17 mouse cellular contexts compared by ENCODE assay signal in the genomic region with DNA sequence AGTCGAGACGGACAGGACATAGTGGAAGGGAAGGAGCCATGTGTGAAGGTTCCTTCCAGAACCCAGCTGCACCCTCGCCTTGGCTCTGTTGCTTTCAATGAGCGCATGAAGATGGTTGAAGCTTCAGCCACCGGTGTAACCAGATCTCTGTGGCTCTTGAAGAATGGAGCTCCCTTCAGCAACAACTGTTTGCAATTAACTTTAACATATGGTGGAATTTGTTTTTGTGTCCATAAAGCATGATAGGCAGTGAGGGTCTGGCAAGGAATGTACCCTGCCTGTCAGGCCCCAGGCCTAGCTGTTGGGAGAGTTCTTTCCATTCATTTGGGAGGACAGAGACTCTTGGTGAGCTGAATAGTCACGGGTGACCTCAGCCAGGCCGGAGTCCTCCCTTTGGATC.
"Had no signal": no experiment of that assay in that cellular context is flagged by ENCODE, and none has a peak within 500 bp of the region (broad histone marks: within the 10 kb centered on the region; RNA-seq: fewer than 3 reads in every experiment).

No protein-coding gene starts in this region.

- ATAC-seq: liver, postnatal 0 days; midbrain, embryonic 13.5 days had no signal

- H3K27ac ChIP-seq: kidney, embryonic 15.5 days; left cerebral cortex, adult 2 months; limb, embryonic 15.5 days; liver, embryonic 13.5 days; lung, embryonic 15.5 days; midbrain, embryonic 13.5 days; neural tube, embryonic 15.5 days; stomach, postnatal 0 days had no signal

- H3K4me2 ChIP-seq: kidney, embryonic 15.5 days; limb, embryonic 15.5 days; liver, embryonic 13.5 days; lung, embryonic 15.5 days; midbrain, embryonic 13.5 days; neural tube, embryonic 15.5 days had no signal

- H3K9me3 ChIP-seq: kidney, embryonic 15.5 days; limb, embryonic 15.5 days; liver, embryonic 13.5 days; lung, embryonic 15.5 days; midbrain, embryonic 13.5 days; neural tube, embryonic 15.5 days had no signal

- H3K4me1 ChIP-seq: kidney, embryonic 15.5 days; liver, embryonic 13.5 days; lung, embryonic 15.5 days; midbrain, embryonic 13.5 days; neural tube, embryonic 15.5 days had no signal

- DNase-seq: kidney, adult 2 months; kidney, postnatal 14 days; liver, embryonic 13.5 days; liver, postnatal 0 days; lung, postnatal 14 days; right cerebral cortex, adult 18-20 months; right cerebral cortex, postnatal 25 days; thymus, adult 18-20 months; thymus, postnatal 14 days had no signal

- H3K27me3 ChIP-seq: kidney, embryonic 15.5 days; limb, embryonic 15.5 days; liver, embryonic 13.5 days; lung, embryonic 15.5 days had no signal

- H3K9ac ChIP-seq: kidney, embryonic 15.5 days; limb, embryonic 15.5 days; liver, embryonic 13.5 days; liver, postnatal 0 days; lung, embryonic 15.5 days; midbrain, embryonic 13.5 days; neural tube, embryonic 15.5 days had no signal

- H3K4me3 ChIP-seq: kidney, embryonic 15.5 days; left cerebral cortex, adult 2 months; limb, embryonic 15.5 days; liver, embryonic 13.5 days; lung, embryonic 15.5 days; midbrain, embryonic 13.5 days; myocyte; neural tube, embryonic 15.5 days had no signal

- H3K36me3 ChIP-seq: kidney, embryonic 15.5 days; limb, embryonic 15.5 days; liver, embryonic 13.5 days; lung, embryonic 15.5 days; midbrain, embryonic 13.5 days; neural tube, embryonic 15.5 days had no signal
